Mouse (Mus musculus) heart, embryonic 12.5 days (tissue): ENCODE measurements around the gene Uvrag. TPM values are rescaled to one million over a fixed set of nuclear protein-coding genes. Genes with fewer than 3 reads are reported as not detected.

Experiments
- ATAC-seq: fragments of 200-750 bp; cut with Nextera tagmentation; 2 replicates; pipeline ENCODE4 v1.8.0; 2017; ENCODE audit warnings: moderate TSS enrichment, moderate library complexity; ENCODE audit not compliant: insufficient number of reproducible peaks, low FRiP score
- H3K27ac ChIP-seq: fragments of 300-500 bp; sonication (generic); 2 replicates; pipeline ENCODE4 v1.5.1; 2016; ENCODE audit warnings: mild to moderate bottlenecking, moderate library complexity; ENCODE audit not compliant: poor library complexity, severe bottlenecking
- H3K27me3 ChIP-seq: fragments of 300-500 bp; sonication (generic); replicated peaks from 2 replicates; pipeline ENCODE4 v1.6.1; 2016; ENCODE audit warnings: mild to moderate bottlenecking, moderate library complexity
- H3K36me3 ChIP-seq: fragments of 300-500 bp; sonication (generic); 2 replicates; pipeline ENCODE4 v1.6.1; 2016; ENCODE audit warnings: mild to moderate bottlenecking, moderate library complexity
- H3K4me1 ChIP-seq: fragments of 300-500 bp; sonication (generic); replicated peaks from 2 replicates; pipeline ENCODE4 v1.6.1; 2016; ENCODE audit warnings: mild to moderate bottlenecking
- H3K4me2 ChIP-seq: fragments of 300-500 bp; sonication (generic); 2 replicates; pipeline ENCODE4 v1.6.1; 2016; ENCODE audit warnings: mild to moderate bottlenecking, moderate library complexity
- H3K4me3 ChIP-seq: fragments of 300-500 bp; sonication (generic); 2 replicates; pipeline ENCODE4 v1.5.1; 2016; ENCODE audit warnings: mild to moderate bottlenecking
- H3K9ac ChIP-seq: fragments of 300-500 bp; sonication (generic); 2 replicates; pipeline ENCODE4 v1.6.1; 2016; ENCODE audit warnings: mild to moderate bottlenecking, moderate library complexity
- H3K9me3 ChIP-seq: fragments of 300-500 bp; sonication (generic); replicated peaks from 2 replicates; pipeline ENCODE4 v1.6.1; 2016; ENCODE audit warnings: mild to moderate bottlenecking, moderate library complexity
- WGBS: fragments of 180-500 bp; shearing (Covaris S2); methylation state at CpG from one replicate; pipeline ENCODE4 v1.1.7; 2016; 5-methylcytosine and 5-hydroxymethylcytosine counted together
- polyA plus RNA-seq: library from polyadenylated mRNA; unstranded; fragments of >200 nt; fragmentation: Nextera tagmentation; extraction: Ambion mirVana; gene quantifications from 2 replicates; pipeline ENCODE4 v1.2.1, GENCODE M21; 2016

Gene Uvrag
- polyA plus RNA-seq, 1 experiment from 2014 or later = 19.6 TPM

DNA sequence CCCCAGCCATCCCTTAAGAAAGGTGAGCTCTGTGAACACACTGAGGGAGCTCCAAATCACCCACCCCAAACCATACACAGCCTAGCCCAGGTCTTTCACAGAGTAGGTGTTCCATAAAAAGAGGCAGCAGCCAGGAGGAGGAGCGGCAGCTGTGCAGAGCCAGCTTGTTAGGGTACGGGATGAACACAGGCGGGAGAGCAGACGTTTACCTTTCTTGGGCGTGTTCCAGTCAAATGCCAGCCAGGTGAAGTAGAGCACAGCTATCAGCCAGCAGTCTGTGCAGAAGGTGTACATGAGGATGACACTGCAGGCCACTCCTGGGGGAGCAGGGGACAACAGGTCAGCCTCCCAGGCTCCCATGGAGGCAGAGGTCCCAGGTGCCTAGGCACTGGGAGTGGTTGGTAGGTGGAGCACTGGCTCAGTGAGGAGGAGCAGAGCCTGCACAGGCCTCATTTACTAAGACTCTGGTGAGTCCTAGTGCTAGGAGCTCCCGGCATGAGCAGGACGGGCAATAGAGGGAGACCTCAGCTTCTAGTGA is 24.0 kb upstream of the Uvrag start:
- 81% methylated on average over 7 of the region's 7 CpGs for WGBS

DNA sequence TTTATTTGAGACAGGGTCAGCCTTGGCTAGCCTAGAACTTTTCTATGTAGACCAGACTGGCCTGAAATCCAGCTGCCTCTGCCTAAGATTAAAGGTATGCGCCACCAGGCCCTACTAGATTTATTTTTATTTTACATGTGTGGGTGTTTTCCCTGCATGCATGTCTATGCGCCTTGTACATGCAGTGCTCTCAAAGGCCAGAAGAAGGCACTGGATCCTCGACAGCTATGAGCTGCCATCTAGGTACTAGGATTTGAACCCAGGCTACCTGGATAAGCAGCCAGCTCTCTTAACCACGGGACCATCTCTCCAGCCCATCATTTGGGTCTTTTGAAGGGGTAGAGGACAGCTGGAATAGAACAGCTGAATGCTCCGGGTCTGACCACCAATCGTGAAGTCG is 21.5 kb upstream of the Uvrag start:
- ATAC-seq = no peak
- H3K27me3 ChIP-seq = no peaks in the 10 kb centered on the region
- H3K9me3 ChIP-seq = no peaks in the 10 kb centered on the region
- H3K4me3 ChIP-seq = no peak overlapping the region
- H3K27ac ChIP-seq = no peak overlapping the region
- no peaks in the 10 kb centered on the region for H3K36me3 ChIP-seq
- H3K9ac ChIP-seq = no peak overlapping the region
- 87% methylated on average over 7 of the region's 7 CpGs for WGBS
- no peak overlapping the region for H3K4me2 ChIP-seq
- peaks cover 34% of the 10 kb centered on the region for H3K4me1 ChIP-seq

More for the DNA sequence above, 24.0 kb upstream of the Uvrag start:
- H3K4me2 ChIP-seq = no peak overlapping the region
- no peaks in the 10 kb centered on the region for H3K9me3 ChIP-seq
- H3K36me3 ChIP-seq = no peaks in the 10 kb centered on the region
- no peaks in the 10 kb centered on the region for H3K27me3 ChIP-seq
- H3K4me1 ChIP-seq = peaks cover 28% of the 10 kb centered on the region
- H3K9ac ChIP-seq = no peak overlapping the region
- no peak overlapping the region for H3K4me3 ChIP-seq
- no peak for ATAC-seq
- no peak overlapping the region for H3K27ac ChIP-seq

DNA sequence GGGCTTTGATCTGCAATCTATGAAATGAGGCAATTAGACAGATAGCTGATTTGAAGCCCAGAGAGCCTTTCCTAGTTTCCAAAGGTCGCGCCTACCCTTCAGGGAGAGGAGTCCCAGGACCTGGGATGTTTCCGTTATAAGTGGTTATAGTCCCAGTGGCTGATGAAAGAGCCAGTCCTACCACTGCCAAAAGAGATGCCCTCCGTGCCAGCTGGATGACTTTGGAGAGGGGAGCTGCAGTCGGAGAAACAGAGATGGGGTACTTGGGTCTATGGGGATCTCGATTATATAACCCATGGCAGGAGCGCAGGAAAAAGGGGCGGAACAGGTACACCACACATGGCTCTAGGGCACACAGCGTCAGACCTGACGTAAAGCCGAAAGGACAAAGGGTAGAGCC is 21.0 kb upstream of the Uvrag start:
- H3K36me3 ChIP-seq = no peaks in the 10 kb centered on the region
- H3K4me3 ChIP-seq = no peak overlapping the region
- no peaks in the 10 kb centered on the region for H3K27me3 ChIP-seq
- no peaks in the 10 kb centered on the region for H3K9me3 ChIP-seq
- H3K9ac ChIP-seq = no peak overlapping the region
- ATAC-seq = no peak
- no peak overlapping the region for H3K4me2 ChIP-seq
- peaks cover 34% of the 10 kb centered on the region for H3K4me1 ChIP-seq
- H3K27ac ChIP-seq = no peak overlapping the region
- WGBS = 70% methylated on average over 11 of the region's 11 CpGs

DNA sequence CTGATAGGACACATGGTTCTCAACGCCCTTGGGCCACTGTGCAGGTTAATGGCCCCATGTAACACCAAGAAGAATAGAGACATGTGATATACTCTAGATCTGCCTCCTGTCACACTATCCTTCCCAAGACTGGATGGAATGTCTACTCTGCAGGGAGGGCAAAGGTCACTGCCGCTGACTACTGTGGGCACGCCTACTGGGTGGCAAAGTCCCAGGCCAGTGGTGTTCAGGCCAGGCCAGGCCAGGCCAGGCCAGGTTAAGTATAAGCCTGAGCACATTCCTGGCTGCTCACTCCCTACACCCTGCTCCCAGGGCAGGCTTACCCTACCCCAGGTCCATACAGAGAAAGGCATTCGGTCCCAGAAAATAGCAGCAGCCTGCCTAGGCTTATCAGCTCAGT is 20.6 kb upstream of the Uvrag start:
- Histone ChIP-seq H3K27me3 (0 out of 2 replicates have a peak, but pooled peaks cover 3% of the 10 kb centered on the region), H3K4me1 (peaks cover 36% of the 10 kb centered on the region), H3K4me3 (no peak overlapping the region), H3K9ac (no peak overlapping the region), H3K36me3 (no peaks in the 10 kb centered on the region), H3K9me3 (no peaks in the 10 kb centered on the region), H3K4me2 (no peak overlapping the region), H3K27ac (no peak overlapping the region)
- 21% methylated on average over 4 of the region's 4 CpGs for WGBS
- ATAC-seq = 0 out of 2 replicates have a peak, but pooled peaks have one; percentile 54

DNA sequence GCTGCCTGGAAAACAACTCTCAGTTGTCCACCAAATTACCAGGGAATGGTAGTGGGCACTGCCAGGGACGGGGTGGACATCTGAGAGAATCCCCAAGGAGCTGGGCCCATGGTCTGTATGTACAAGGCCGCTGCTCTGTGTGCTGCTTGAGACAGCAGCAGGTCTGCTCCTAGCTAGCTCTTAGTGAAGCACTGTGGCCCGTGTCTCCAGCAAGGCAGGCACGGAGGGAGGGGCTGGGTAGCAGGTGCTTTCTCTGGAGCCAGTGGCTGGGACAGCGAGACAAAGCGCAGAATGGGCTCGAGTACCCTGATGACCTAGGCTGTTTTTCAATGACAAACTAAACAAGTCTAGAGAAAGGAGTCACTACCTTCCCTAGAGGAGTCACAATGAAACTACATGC is 20.1 kb upstream of the Uvrag start:
- no peak overlapping the region for H3K4me3 ChIP-seq
- no peaks in the 10 kb centered on the region for H3K36me3 ChIP-seq
- H3K27me3 ChIP-seq = 0 out of 2 replicates have a peak, but pooled peaks cover 4% of the 10 kb centered on the region
- H3K4me2 ChIP-seq = no peak overlapping the region
- 75% methylated on average over 7 of the region's 7 CpGs for whole genome bisulfite sequencing
- H3K9me3 ChIP-seq = no peaks in the 10 kb centered on the region
- ATAC-seq = no peak
- peaks cover 36% of the 10 kb centered on the region for H3K4me1 ChIP-seq
- no peak overlapping the region for H3K9ac ChIP-seq
- no peak overlapping the region for H3K27ac ChIP-seq

DNA sequence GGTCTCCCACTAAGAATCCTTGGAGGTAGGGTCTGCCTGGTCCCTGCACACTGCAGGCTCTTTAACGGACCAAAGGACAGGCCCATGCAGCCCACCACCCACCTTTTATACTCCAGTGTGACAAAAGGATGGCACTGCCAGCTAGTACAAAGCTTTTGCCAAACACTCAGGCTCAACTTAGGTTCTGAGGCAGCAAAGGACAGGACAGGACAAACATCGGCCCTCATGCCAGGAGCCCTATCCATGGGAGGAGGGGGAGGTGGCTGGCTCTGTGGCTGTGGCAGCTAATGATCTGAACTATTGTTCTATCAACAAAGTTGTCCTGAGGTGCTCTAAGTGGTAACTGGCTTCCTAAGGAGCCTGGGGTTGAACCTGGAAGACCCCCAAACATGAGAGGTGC is 18.5 kb upstream of the Uvrag start:
- Histone ChIP-seq H3K27me3 (0 out of 2 replicates have a peak, but pooled peaks cover 4% of the 10 kb centered on the region), H3K9me3 (no peaks in the 10 kb centered on the region), H3K9ac (no peak overlapping the region), H3K36me3 (no peaks in the 10 kb centered on the region), H3K27ac (no peak overlapping the region), H3K4me2 (no peak overlapping the region), H3K4me1 (peaks cover 44% of the 10 kb centered on the region), H3K4me3 (no peak overlapping the region)
- 81% methylated on average over 2 of the region's 2 CpGs for whole genome bisulfite sequencing
- no peak for ATAC-seq

DNA sequence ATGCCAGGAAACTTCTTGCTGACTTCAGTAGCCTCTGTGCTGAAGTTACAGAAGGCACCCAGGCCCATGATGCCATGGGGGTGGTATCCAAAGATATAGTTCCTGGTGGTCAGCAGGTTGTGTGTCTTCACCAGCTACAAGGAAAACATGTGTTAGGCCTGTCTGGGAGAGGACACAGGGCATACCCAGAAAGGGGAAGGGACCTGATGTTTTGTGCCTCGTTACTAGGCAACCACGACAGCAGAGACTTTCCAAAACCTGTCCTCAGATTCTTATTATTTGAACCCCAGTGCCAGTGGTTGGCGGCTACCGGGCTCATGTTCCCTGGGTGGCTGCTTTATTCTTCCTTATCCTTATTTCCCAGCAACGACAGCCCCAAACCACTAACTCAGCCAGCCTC is 18.0 kb upstream of the Uvrag start:
- WGBS = 60% methylated on average over 5 of the region's 5 CpGs
- no peak for ATAC-seq
- Histone ChIP-seq H3K9ac (no peak overlapping the region), H3K4me3 (no peak overlapping the region), H3K27ac (no peak overlapping the region), H3K4me1 (peaks cover 44% of the 10 kb centered on the region), H3K27me3 (0 out of 2 replicates have a peak, but pooled peaks cover 4% of the 10 kb centered on the region), H3K4me2 (no peak overlapping the region), H3K36me3 (no peaks in the 10 kb centered on the region), H3K9me3 (no peaks in the 10 kb centered on the region)

DNA sequence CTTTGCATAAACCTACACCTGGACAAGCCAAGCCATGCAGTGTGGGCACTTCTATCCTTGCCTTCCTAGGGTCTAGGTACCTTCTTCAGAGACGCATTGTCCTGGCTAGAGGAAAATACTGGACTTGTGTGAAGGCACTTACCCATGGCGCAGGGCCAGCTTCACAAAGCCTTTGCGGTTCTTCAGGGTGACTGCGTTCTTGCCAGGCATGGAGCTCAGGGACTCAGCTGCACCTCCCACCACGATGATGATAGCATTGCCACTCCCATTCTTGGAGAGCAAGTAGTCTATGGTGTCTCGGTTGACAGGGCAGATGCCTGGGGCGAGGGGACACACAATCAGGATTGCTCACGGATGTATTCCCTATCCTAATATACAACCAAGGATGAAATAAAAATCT is 17.1 kb upstream of the Uvrag start:
- ATAC-seq = no peak
- H3K4me3 ChIP-seq = no peak overlapping the region
- no peaks in the 10 kb centered on the region for H3K9me3 ChIP-seq
- 0 out of 2 replicates have a peak, but pooled peaks cover 4% of the 10 kb centered on the region for H3K27me3 ChIP-seq
- 81% methylated on average over 8 of the region's 8 CpGs for WGBS
- no peaks in the 10 kb centered on the region for H3K36me3 ChIP-seq
- no peak overlapping the region for H3K4me2 ChIP-seq
- H3K27ac ChIP-seq = no peak overlapping the region
- no peak overlapping the region for H3K9ac ChIP-seq
- H3K4me1 ChIP-seq = peaks cover 45% of the 10 kb centered on the region

DNA sequence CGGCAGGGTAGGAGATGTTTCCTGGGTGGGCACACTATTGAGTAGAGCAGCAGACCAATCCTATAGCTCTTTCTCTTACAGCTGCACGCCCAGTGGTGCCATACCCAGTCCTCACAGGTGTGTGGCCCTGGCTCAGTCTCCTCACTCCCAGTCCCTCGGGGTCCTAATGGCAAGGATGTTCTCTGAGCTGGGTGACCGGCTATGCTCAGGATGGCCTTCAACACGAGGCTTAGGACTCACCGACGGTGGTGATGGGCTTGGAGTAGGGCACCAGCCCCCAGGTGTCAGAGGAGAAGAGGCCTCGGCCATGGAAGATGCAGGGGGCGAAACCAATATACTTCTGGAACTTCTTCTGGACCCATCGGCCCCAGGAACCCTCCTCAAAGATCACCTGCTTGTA is 15.8 kb upstream of the Uvrag start:
- Histone ChIP-seq H3K27ac (no peak overlapping the region), H3K27me3 (0 out of 2 replicates have a peak, but pooled peaks cover 4% of the 10 kb centered on the region), H3K4me1 (peaks cover 49% of the 10 kb centered on the region), H3K36me3 (no peaks in the 10 kb centered on the region), H3K4me3 (no peak overlapping the region), H3K4me2 (no peak overlapping the region), H3K9ac (no peak overlapping the region), H3K9me3 (no peaks in the 10 kb centered on the region)
- no peak for ATAC-seq
- WGBS = 83% methylated on average over 10 of the region's 10 CpGs

DNA sequence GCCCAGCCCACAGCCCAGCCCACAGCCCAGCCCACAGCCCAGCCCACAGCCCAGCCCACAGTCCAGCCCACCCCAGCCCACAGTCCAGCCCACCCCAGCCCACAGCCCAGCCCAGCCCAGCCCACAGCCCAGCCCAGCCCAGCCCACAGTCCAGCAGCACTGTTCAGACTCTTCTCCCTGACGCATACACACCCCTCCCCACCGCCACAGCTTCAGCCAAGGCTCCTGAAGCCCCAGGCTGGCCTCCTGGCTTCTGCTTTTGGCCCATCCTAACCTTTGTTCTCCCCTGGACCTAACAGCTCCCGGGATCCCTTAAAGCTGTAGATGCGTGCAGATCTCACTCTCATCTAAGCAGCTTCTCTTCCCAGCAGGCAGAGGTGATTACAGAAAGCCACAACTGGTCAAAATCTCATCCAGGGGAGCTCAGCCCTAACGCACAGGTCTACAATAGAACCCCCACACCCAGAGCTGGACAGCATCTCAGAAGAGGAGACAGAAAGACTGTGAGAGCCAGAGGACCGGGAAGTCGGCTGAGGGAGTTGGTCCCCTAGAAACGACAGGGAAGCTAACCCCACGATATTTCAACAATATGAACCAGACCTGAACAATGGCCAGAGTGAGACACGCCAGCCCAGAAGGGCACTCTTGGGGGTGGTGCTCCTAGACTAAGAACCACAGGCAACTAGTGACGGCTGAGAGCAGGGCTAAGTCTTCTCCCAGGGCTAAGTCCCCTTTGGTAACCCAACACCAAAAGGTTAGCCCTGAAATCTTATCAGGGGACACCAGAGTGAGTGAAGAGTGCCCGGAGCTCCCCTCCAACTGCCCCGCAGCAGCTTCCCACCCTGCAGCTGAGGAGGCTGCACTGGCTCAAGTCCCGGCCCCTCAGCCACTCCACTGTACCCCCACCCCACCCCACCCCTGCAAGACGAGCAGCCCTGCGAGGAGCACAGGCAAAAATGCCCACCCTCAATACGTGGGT is 14.7 kb upstream of the Uvrag start:
- Histone ChIP-seq H3K9me3 (no peaks in the 10 kb centered on the region), H3K4me1 (peaks cover 38% of the 10 kb centered on the region), H3K36me3 (no peaks in the 10 kb centered on the region), H3K9ac (peak overlapping the region; percentile 54), H3K27me3 (0 out of 2 replicates have a peak, but pooled peaks cover 4% of the 10 kb centered on the region), H3K27ac (peak overlapping the region; percentile 37), H3K4me3 (peak overlapping the region; percentile 16; the same call in 1 of the 2 replicates), H3K4me2 (peak overlapping the region; percentile 59)
- ATAC-seq = peak; percentile 72
- WGBS = 8% methylated on average over 17 of the region's 17 CpGs

DNA sequence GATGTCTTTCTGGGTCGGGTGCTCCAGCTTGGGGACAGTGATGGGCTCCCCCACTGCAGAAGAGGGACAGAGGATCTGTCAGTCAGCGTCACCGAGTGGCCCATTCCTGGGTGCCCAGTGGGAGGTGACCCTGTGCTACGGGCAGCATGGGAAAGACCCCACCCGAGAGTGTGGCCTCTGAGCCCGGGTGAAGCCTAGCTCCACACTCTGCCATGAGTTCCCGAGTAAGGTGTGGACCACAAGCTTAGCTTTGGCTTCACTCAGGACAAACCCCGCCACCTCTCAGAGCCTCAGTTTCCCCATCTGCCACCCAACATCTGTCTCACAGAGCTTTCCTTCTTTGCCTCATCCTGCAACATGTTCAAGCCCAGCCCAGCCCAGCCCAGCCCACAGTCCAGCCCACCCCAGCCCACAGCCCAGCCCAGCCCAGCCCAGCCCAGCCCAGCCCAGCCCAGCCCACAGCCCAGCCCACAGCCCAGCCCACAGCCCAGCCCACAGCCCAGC is 13.8 kb upstream of the Uvrag start:
- WGBS = 48% methylated on average over 8 of the region's 8 CpGs
- peak; percentile 51 for ATAC-seq
- no peak overlapping the region for H3K4me2 ChIP-seq

More for the DNA sequence above, 13.8 kb upstream of the Uvrag start:
- no peaks in the 10 kb centered on the region for H3K36me3 ChIP-seq
- H3K27me3 ChIP-seq = 0 out of 2 replicates have a peak, but pooled peaks cover 4% of the 10 kb centered on the region
- H3K9me3 ChIP-seq = no peaks in the 10 kb centered on the region
- H3K9ac ChIP-seq = no peak overlapping the region
- no peak overlapping the region for H3K27ac ChIP-seq
- H3K4me3 ChIP-seq = no peak overlapping the region
- peaks cover 35% of the 10 kb centered on the region for H3K4me1 ChIP-seq
